Mouse (Mus musculus): ENCODE results near the gene BC052040.

GRCm38 (mm10) chr2:115598266-115598665, 16.8 kb downstream of the BC052040 start:
- TF ChIP-seq POLR2A (IDR thresholded peaks at IDR 0.05; ENCODE audit: borderline replicate concordance, low read depth, low read length) (no peak), CTCF (IDR thresholded peaks at IDR 0.05; ENCODE audit: low read depth, low read length) (no peak)

Measured in bone marrow macrophage, adult 2 months (primary cell).